Mouse (Mus musculus) right cerebral cortex, adult 18-20 months (tissue): ENCODE measurements around the gene Cbarp.

ENCODE experiments used
- DNase-seq: peaks from one replicate; pipeline ENCODE4 v3.0.0; 2022; ENCODE audit warnings: mixed read lengths

Cbarp gene

DNA sequence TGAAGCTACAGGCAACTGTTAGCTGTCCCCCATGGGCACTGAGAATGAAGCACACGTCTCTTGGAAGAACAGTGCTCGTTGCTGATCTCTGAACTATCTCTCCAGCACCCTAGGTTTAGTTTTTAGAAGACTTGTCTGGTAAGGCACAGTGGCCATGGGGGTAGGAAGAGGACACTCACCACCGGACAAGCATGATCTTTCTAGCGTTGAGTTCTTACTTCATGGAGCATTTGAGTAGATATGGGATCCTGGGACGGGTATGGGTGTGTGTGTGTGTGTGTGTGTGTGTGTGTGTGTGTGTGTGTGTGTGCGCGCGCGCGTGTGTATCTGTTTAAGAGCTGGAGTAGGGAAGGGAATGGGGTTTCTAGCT is at the start of gene Cbarp:
Gene Cbarp (minus strand): TSS at position 170 of the 370 bp plus-strand sequence.
- no peak for DNase-seq

DNA sequence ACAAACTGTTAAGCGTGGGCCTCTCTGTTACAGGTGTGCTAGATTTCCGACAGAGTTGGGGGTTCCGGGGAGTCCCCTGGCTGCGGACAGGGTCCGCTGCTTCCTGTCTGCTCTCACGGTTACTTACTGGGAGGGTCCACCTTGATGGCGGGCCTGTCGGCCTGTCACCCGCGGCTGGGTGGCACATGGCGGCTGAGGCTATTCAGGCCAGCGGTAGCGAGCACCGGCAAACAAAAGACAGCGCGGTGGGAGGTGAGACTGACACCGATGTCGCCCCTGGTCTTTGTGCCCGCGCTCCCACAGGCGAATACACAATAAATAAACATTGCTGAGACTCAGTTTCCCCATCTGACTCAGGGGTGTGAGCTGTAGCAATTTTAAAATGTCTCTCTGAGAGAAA is 49.4 kb upstream of the Cbarp start:
- DNase-seq, result no peak

DNA sequence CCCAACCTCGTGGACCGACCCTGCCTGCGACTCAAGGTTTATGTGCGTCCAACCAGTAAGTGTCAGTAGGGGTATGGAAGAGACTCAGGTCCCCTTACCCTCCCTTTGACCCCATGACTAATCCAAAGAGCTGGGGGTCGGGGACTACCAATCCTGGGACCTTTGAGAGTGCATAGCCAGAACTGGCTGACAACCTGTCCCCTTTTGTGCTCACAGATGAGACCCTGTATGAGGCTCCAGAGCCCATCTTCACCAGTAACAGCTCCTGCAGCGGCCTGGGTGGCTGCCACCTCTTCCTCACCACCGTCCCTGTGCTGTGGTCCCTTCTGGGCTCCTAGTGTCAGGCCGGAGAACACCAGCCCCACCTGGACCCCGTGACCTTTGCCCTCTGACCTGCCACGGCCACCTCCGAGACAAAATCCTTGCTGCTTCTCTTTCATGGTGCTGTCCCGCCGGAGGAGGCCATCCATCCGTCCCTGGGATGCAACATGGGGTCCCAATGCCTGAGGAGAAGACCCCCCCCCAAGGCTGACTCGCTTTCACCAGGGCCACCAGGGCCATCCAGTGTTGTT is 47.9 kb upstream of the Cbarp start:
- DNase-seq, result no peak

- DNase-seq, result no peak
These were observed 47.1 kb upstream of the Cbarp start for GRCm38 (mm10) chr10:80187739-80188138.

- DNase-seq, result no peak
These were observed 46.0 kb upstream of the Cbarp start for GRCm38 (mm10) chr10:80186649-80187048.

DNA sequence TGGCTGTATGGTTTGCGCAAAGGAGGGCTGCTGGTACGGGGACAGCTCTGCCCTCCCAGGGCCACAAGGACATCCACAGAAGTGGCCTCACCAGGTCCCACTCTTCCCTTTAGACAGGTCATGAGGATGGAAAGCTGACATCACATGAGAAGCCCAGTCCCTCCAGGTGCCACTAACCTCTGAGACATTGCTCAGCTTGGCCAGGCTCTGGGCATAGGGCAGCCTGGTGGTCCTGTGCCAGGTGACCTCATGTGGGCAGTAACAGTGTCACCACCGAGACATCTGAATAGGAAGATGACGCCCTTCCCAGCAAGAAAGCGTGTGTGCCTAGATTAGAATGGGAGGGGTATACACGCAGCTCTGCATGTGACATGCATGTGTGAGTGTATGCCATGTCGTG is 41.9 kb upstream of the Cbarp start:
- DNase-seq, result no peak

DNA sequence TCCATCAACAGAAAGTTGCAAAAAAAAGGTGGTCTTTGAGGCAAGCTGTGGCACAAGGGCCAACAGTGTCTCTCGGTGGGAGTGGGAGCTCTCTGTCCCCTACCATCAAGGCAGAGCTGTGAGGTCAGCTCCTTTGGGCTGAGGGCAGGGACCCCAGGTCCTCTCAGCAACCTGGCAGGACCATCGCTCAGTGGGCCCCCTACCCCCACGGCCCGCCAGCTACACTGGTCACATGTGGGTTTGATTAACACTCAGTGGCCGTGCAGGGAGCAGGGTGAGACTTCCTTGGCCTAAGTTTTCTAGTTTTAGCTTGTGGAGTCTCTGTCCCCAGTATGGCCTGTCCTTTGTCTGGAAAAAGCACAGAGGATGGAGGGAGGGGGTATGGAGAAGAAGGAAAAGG is 40.2 kb upstream of the Cbarp start:
- no peak for DNase-seq

GRCm38 (mm10) chr10:80180288-80180687 is 39.7 kb upstream of the Cbarp start:
- DNase-seq, result no peak

- peak; percentile 68 for DNase-seq
These were observed 38.7 kb upstream of the Cbarp start, which contains the start of gene Efna2 for GRCm38 (mm10) chr10:80179068-80180051. Gene Efna2 (plus strand): TSS chr10:80179482.

GRCm38 (mm10) chr10:80177441-80178279 is 37.0 kb upstream of the Cbarp start:
- no peak for DNase-seq

DNA sequence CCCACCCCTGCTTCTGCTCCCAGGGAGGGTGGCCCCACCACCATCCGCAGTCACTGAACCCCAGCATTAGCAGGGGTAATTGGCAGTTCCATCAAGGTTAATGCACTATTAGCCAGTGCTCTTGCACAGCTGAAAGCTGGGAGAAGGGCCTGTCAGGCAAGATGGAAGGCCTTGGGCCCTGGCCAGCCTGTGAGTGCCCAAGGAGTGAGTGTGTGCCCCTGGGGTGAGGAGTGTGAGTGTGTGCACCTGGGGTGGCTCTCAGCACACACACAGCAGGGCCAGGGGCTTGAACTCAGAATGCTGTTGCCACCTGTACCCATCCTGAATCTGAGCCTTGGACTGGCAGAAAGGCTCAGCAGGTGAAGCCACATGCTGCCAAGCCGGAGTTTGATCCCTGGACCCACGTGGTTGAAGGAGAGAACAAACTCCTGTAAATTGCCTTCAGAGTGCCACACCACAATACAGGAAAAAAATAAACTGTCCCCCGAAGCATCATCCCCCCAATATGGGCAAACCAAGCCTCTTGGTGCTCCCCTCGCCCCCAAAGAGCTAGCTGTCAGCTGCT is 35.7 kb upstream of the Cbarp start:
- DNase-seq, result no peak

DNA sequence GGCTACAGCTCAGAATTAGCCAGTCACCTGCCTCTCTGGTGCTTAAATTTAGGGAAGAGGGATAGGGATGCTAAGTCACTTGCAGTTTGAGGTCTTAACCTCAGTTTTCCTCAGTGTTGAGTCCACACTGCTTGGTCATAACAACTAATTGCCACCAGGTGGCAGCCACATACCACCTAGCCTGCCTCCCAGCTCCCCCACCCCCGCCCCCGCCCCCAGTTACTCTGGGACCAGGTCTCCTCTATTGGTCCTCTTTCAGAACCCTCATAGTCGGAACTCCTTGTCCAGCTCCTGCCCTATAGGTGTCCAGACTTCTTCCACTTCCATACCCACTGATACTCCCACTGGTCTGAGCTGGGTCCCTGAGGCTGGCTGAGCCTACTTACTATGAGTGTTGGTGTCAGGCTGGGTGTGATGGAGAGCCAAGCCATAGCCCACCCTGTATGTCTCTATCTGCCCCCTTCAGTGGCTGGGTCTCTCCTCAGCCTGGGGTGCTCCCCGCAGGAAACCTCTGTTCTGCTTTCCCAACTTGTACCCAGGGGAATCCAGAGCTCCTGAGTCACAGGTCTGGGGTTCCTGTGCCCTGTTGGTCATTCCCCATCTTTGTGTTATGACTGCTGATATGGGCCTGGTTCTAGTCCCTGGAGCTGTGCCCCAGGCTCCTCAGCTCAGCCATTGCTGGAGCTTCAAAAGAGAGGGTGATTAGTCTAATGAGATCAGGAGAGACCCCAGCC is 35.1 kb upstream of the Cbarp start:
- DNase-seq, result peak; percentile 46

DNA sequence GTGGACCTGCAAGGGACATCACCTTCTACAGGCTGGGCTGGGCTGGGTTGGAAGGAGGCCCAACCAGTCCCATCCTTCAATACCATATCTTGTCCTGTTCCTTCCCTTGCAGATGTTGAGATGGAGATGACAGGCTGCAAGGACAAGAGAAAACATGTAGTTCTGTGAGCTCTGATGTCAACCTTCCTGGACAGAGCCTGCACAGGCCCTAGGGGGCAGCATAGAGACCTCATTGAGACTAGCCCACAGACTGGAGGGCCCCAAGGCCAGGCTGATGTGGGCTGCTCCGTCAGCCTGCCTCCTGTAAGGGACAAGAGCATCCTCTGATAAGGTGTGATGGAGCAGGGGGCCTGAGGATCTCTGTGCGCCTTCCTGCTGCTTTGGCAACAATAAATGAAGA is 34.1 kb upstream of the Cbarp start:
- DNase-seq, result no peak

DNA sequence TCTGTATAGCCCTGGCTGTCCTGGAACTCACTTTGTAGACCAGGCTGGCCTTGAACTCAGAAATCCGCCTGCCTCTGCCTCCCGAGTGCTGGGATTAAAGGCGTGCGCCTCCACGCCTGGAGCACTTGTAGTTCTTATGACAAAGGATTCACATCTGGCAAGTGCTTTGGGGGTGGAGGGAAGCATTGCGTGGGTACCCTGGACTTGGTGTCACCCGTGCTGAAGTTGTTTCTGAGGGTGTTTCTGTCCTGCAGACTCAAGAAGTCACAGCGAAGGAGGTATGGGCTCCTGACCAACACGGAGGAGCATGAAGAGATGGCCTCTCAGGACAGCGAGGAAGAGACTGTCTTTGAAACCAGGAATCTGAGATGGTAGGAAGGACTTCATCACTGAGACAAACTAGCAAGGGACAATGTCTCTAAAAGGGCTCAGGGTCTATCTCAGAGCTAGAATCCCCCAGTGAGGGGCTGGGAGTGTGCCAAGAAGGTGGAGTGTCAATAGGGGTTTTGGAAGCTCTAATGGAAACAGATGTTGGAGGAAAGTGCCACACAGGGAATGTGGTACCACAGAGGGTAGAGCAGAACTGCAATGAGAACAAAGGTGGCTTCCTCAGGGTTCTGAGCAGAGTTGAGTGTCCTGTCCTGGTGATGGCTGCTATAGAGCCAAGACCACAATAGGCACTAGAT is 33.5 kb upstream of the Cbarp start:
- DNase-seq, result no peak

DNA sequence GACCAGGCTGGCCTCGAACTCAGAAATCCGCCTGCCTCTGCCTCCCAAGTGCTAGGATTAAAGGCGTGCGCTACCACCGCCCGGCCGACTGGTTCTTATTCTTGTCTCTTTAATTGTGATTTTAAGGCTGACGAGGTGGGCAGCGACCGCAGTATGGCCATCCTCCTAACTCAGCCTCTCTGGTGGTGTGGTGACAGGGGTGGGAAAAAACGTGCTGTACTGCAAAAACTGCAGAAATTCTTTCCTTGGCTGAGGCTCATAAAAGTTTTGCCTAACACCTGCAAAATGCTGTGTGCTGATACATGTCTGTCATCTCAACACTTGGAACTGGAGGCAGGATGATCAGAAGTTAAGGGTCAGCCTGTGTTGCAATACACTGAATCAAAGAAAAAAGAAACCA is 32.7 kb upstream of the Cbarp start:
- DNase-seq, result no peak

DNA sequence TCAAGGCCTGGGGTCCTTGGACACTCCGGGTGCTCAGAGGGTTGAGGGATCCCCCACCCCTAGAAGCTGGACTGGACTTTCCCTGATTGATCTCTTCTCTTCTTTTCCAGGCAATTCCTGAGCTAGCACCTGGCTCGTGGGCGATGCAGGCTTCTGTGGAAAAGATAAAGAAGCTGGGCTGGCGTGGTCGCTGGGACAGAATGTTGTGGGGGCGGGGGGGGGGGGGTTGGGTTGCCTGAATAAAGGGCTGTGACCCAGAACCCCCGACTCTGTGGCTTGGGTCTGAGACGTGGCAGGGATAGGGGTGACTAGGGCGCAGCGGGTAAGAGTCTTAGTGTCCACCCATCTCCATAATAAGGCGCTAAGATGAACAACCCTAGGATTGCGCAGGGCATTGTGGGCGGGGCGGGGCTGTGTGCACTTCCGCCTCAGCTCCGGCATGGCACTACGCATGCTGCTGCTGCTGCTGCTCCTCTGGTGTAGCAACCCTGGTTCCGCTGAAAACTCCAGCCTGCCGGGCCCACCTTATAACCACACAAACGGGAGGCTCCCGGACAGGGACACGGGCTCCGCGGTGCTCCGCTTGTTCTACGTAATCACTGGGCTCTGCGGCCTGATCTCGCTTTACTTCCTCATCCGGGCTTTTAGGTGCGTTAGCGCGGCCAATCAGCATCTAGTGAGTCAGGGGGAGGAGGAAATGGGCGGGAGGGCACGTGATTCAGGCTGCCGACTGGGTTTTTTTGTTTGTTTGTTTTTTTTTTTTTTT is 32.1 kb upstream of the Cbarp start, which contains the start of gene 1600002K03Rik:
Gene 1600002K03Rik (plus strand): TSS at position 418 of the 766 bp plus-strand sequence.
- peak; percentile 91 for DNase-seq

GRCm38 (mm10) chr10:80171760-80172526 is 31.3 kb upstream of the Cbarp start:
- no peak for DNase-seq

GRCm38 (mm10) chr10:80171252-80171651 is 30.6 kb upstream of the Cbarp start:
- no peak for DNase-seq

DNA sequence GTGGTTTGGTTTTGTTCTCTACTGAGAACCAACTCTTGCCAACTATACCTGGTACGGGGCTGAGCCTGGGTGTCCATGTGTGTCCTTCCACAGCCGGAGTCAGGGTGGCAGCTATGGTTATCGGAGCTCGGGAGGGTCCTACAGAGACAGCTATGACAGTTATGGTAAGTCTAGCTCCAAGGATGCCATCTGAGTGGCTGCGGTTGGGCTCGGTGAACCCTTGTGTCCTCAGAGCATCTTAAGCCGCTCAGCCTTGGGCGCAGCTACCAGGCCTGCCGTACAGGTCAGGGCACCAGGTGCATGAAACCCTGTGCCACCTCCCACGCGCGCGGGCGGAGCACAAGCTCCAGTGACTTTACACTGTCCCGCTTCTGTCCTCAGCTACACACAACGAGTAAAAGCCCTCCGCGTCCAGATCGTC is 30.0 kb upstream of the Cbarp start:
- no peak for DNase-seq

DNA sequence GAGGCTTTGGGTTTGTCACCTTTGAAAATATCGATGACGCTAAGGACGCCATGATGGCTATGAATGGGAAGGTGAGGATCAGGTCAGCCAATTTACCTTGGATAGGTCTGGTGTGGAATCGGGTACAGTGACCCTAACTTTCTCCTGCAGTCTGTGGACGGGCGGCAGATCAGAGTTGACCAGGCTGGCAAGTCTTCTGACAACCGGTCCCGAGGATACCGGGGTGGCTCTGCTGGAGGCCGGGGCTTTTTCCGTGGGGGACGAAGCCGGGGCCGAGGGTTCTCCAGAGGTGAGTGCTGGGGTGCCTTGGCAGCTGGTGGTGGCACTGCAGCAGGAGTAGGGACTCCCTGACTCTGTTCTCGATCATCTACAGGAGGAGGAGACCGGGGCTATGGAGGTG is 29.4 kb upstream of the Cbarp start:
- no peak for DNase-seq
